Mouse (Mus musculus) MEL (cell line): Measurements from ENCODE around the gene Nwd1. TPM values are rescaled to one million over a fixed set of nuclear protein-coding genes. Genes with fewer than 3 reads are reported as not detected.

Source experiments
- DNase-seq: peaks from one replicate; pipeline ENCODE4 v3.0.0; 2011; ENCODE audit warnings: low read depth, low spot score
- H3K27ac ChIP-seq: 2 replicates; pipeline ENCODE4 v1.5.1; 2012; ENCODE audit warnings: low read depth, mild to moderate bottlenecking, control low read depth, low read length, moderate library complexity; ENCODE audit not compliant: control insufficient read depth
- H3K27me3 ChIP-seq, 2 experiments: fragments of 150-350 bp in 1 of 2; sonication (generic) in 1 of 2; 2 replicates each; pipeline ENCODE4 v1.6.1; 2012; ENCODE audit warnings: low read length in 2 of 2, mild to moderate bottlenecking in 2 of 2, improper control_type of control experiment in 1 of 2, moderate library complexity in 1 of 2; ENCODE audit not compliant: insufficient read depth in 2 of 2, control insufficient read depth in 1 of 2
- H3K36me3 ChIP-seq, 2 experiments: 2 replicates each; pipeline ENCODE4 v1.6.1; 2012 to 2014; ENCODE audit warnings: low read length in 2 of 2, improper control_type of control experiment in 1 of 2, inconsistent platforms in 1 of 2, mild to moderate bottlenecking in 1 of 2; ENCODE audit not compliant: insufficient read depth in 2 of 2, control insufficient read depth in 1 of 2
- H3K4me1 ChIP-seq, 2 experiments: fragments of 150-350 bp in 1 of 2; sonication (generic) in 1 of 2; 2 replicates each; pipeline ENCODE4 v1.6.1; 2012; ENCODE audit warnings: low read length in 2 of 2, improper control_type of control experiment in 1 of 2, mild to moderate bottlenecking in 1 of 2; ENCODE audit not compliant: insufficient read depth in 2 of 2, control insufficient read depth in 1 of 2
- H3K4me3 ChIP-seq, 2 experiments: fragments of 150-350 bp in 1 of 2; sonication (generic) in 1 of 2; 2 replicates each; pipeline ENCODE4 v1.5.1; 2012; ENCODE audit warnings: low read depth in 2 of 2, low read length in 2 of 2, mild to moderate bottlenecking in 2 of 2, moderate library complexity in 2 of 2, control low read depth in 1 of 2, improper control_type of control experiment in 1 of 2; ENCODE audit not compliant: control insufficient read depth in 1 of 2, insufficient read depth in 1 of 2
- H3K79me2 ChIP-seq: 2 replicates; pipeline ENCODE4 v1.6.1; 2012; ENCODE audit warnings: mild to moderate bottlenecking, low read length, moderate library complexity; ENCODE audit not compliant: control insufficient read depth, poor library complexity, insufficient read depth
- H3K9ac ChIP-seq: 2 replicates; pipeline ENCODE4 v1.6.1; 2012; ENCODE audit warnings: low read depth, mild to moderate bottlenecking, control low read depth, low read length, moderate library complexity; ENCODE audit not compliant: control insufficient read depth, poor library complexity, severe bottlenecking
- H3K9me3 ChIP-seq: fragments of 150-350 bp; sonication (generic); replicated peaks from 2 replicates; pipeline ENCODE4 v1.6.1; 2012; ENCODE audit warnings: mild to moderate bottlenecking, low read length, improper control_type of control experiment, moderate library complexity; ENCODE audit not compliant: insufficient read depth
- CHD1 ChIP-seq: IDR thresholded peaks from 2 replicates; pipeline ENCODE4 v1.6.1; 2012; ENCODE audit warnings: low read depth, mild to moderate bottlenecking, inconsistent platforms, low read length, improper control_type of control experiment
- JUND ChIP-seq: IDR thresholded peaks from 2 replicates; pipeline ENCODE4 v1.6.1; 2011; ENCODE audit warnings: low read depth, mild to moderate bottlenecking, improper control_type of control experiment, low read length
- MAFK ChIP-seq: IDR thresholded peaks from 2 replicates; pipeline ENCODE4 v1.6.1; 2011; ENCODE audit warnings: low read depth, mild to moderate bottlenecking, low read length, improper control_type of control experiment, borderline replicate concordance
- MAX ChIP-seq: IDR thresholded peaks from 2 replicates; pipeline ENCODE4 v1.6.1; 2011; ENCODE audit warnings: low read length, improper control_type of control experiment
- MAZ ChIP-seq: IDR thresholded peaks from 2 replicates; pipeline ENCODE4 v1.6.1; 2012; ENCODE audit warnings: low read depth, mild to moderate bottlenecking, inconsistent platforms, low read length, improper control_type of control experiment
- NELFE ChIP-seq: IDR thresholded peaks from 2 replicates; pipeline ENCODE4 v1.6.1; 2011; ENCODE audit warnings: low read depth, low read length, improper control_type of control experiment
- NRF1 ChIP-seq: IDR thresholded peaks from 2 replicates; pipeline ENCODE4 v1.6.1; 2014; ENCODE audit warnings: low read depth, mild to moderate bottlenecking, inconsistent platforms, low read length, improper control_type of control experiment, moderate library complexity; ENCODE audit not compliant: poor library complexity, insufficient read depth, severe bottlenecking
- POLR2A ChIP-seq, 2 experiments: IDR thresholded peaks; 2 replicates each; pipeline ENCODE4 v1.6.1; 2011 to 2012; ENCODE audit warnings: low read length in 2 of 2, mild to moderate bottlenecking in 2 of 2, control low read depth in 1 of 2, improper control_type of control experiment in 1 of 2, low read depth in 1 of 2, moderate library complexity in 1 of 2; ENCODE audit not compliant: control insufficient read depth in 1 of 2, insufficient read depth in 1 of 2, poor library complexity in 1 of 2
- POLR2AphosphoS5 ChIP-seq: IDR thresholded peaks from 2 replicates; pipeline ENCODE4 v1.6.1; 2012; ENCODE audit warnings: low read depth, borderline replicate concordance, mild to moderate bottlenecking, inconsistent platforms, low read length, moderate library complexity, mixed read lengths
- RAD21 ChIP-seq: IDR thresholded peaks from 2 replicates; pipeline ENCODE4 v1.6.1; 2011; ENCODE audit warnings: mild to moderate bottlenecking, low read depth, low read length, improper control_type of control experiment
- SIN3A ChIP-seq: IDR thresholded peaks from 2 replicates; pipeline ENCODE4 v1.6.1; 2012; ENCODE audit warnings: low read length, improper control_type of control experiment, inconsistent platforms
- TAL1 ChIP-seq: IDR thresholded peaks from 2 replicates; pipeline ENCODE4 v1.6.1; 2012; ENCODE audit warnings: mild to moderate bottlenecking, inconsistent platforms, low read length, moderate library complexity, mixed read lengths
- TCF12 ChIP-seq: IDR thresholded peaks from 2 replicates; pipeline ENCODE4 v1.6.1; 2014; ENCODE audit warnings: low read depth, mild to moderate bottlenecking, inconsistent platforms, low read length, improper control_type of control experiment, moderate library complexity
- UBTF ChIP-seq: IDR thresholded peaks from 2 replicates; pipeline ENCODE4 v1.6.1; 2012; ENCODE audit warnings: low read depth, mild to moderate bottlenecking, inconsistent platforms, low read length, improper control_type of control experiment, moderate library complexity, borderline replicate concordance; ENCODE audit not compliant: insufficient read depth
- ZC3H11A ChIP-seq: IDR thresholded peaks from 2 replicates; pipeline ENCODE4 v1.6.1; 2012; ENCODE audit warnings: low read depth, mild to moderate bottlenecking, inconsistent platforms, low read length, improper control_type of control experiment
- ZKSCAN1 ChIP-seq: IDR thresholded peaks from 2 replicates; pipeline ENCODE4 v1.6.1; 2012; ENCODE audit warnings: low read depth, mild to moderate bottlenecking, inconsistent platforms, low read length, improper control_type of control experiment, moderate library complexity
- polyA plus RNA-seq, 2 experiments: library from polyadenylated mRNA; stranded (reverse) in 1 of 2; unstranded in 1 of 2; fragments of >175 nt in 1 of 2; fragments of >200 nt in 1 of 2; gene quantifications; 2 replicates each; pipeline versions ENCODE4 v1.2.1 to v1.2.4; 2012; ENCODE audit warnings: low replicate concordance in 2 of 2, low read depth in 1 of 2; ENCODE audit not compliant: insufficient read length in 2 of 2, insufficient read depth in 1 of 2, missing spikeins in 1 of 2
- total RNA-seq: library from RNA; depleted of rRNA; stranded (reverse); fragments of 300-350 nt; gene quantifications from 2 replicates; pipeline ENCODE4 v1.2.3, GENCODE M21; 2012

The Nwd1 gene
- total and polyA plus RNA-seq, 3 experiments, result 0.03 TPM; not detected in 2

DNA sequence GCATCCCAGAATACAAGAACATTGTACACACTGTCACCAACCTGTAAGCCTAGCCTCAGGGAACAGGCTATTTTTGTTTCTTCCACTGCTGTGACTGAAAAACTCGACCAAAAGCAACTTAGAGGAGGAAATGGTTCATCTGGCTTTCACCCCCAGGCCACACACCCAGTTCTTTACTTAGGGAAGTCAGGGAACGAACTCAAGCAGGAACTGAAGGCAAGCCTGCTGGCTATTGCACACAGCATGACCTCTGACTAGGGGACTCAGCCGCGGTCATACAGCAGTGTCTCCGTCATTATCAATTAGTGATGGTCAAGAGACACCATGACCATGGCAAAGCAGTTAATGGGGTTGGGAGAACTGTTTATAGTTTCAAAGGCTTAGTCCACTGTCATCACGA is 66.1 kb downstream of the Nwd1 start:
- no peak for DNase-seq
- H3K79me2 ChIP-seq, result no peaks in the 10 kb centered on the region
- TF ChIP-seq UBTF (no peak), JUND (no peak), POLR2A (IDR thresholded peaks at IDR 0.05; ENCODE audit: control insufficient read depth in 1 of 2, insufficient read depth in 1 of 2, low read depth in 1 of 2, low read length in 2 of 2, poor library complexity in 1 of 2) (no peak), MAX (no peak), CHD1 (no peak), SIN3A (no peak), RAD21 (no peak), TCF12 (no peak), NRF1 (no peak), MAFK (no peak), ZKSCAN1 (no peak), POLR2AphosphoS5 (no peak), NELFE (no peak), MAZ (no peak)

DNA sequence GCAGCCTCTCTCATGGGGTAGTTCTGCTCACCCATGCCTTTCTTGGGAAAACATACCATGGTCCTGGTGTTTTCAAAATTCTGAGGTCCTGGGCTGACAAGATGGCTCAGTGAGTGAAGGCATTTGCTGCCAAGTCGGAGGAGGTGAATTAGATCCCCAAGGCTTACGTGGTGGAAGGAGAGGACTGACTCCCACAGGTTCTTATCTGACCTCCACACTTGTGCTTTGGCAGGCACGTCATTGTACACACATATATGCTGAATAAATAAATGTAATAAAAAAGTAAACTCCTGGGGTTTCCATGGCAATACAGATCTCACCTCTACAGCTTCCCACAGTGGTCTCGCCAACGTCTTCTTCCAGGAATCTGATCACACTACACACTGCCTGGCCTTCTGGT is 70.1 kb downstream of the Nwd1 start:
- Histone ChIP-seq H3K27me3 (no peaks in the 10 kb centered on the region), H3K9me3 (no peaks in the 10 kb centered on the region), H3K27ac (no peak overlapping the region), H3K79me2 (no peaks in the 10 kb centered on the region), H3K4me1 (peaks cover 0 to 9% of the 10 kb centered on the region in 2 experiments; a peak in 2 of 4 replicates), H3K36me3 (peaks cover 0 to 2% of the 10 kb centered on the region in 2 experiments; a peak in 2 of 4 replicates), H3K9ac (no peak overlapping the region), H3K4me3 (no peak overlapping the region)
- peak; percentile 48 for DNase-seq
- TF ChIP-seq TCF12 (0 out of 2 replicates have a peak, but pooled peaks have one; percentile 8), ZC3H11A (no peak), TAL1 (peak; percentile 57)

More for the DNA sequence above, 66.1 kb downstream of the Nwd1 start:
- no peak overlapping the region for H3K9ac ChIP-seq
- no peaks in the 10 kb centered on the region for H3K9me3 ChIP-seq
- H3K4me3 ChIP-seq, result no peak overlapping the region
- no peaks in the 10 kb centered on the region for H3K27me3 ChIP-seq
- peaks cover 0 to 2% of the 10 kb centered on the region in 2 experiments; a peak in 2 of 4 replicates for H3K36me3 ChIP-seq
- H3K27ac ChIP-seq, result no peak overlapping the region
- peaks cover 0 to 9% of the 10 kb centered on the region in 2 experiments; a peak in 2 of 4 replicates for H3K4me1 ChIP-seq
